Mouse (Mus musculus): Measurements from ENCODE around the gene Pard6b.

- no peak for TF ChIP-seq CTCF (IDR thresholded peaks at IDR 0.05; ENCODE audit: low read depth, low read length)
- no peak for TF ChIP-seq POLR2A (IDR thresholded peaks at IDR 0.05; ENCODE audit: insufficient read depth, low read length)
- TF ChIP-seq EP300 (IDR thresholded peaks at IDR 0.05; ENCODE audit: insufficient read depth, low read depth, low read length) = no peak
Measured at GRCm38 (mm10) chr2:168147722-168148432, 67.1 kb downstream of the Pard6b start.
